Mouse (Mus musculus): ENCODE measurements around the gene Lifr.

Lifr gene

GRCm38 (mm10) chr15:7090211-7090765, at the start of gene Lifr:
Gene Lifr, plus strand, starts transcription at chr15:7090614.
- in situ Hi-C loops (cut with MboI, MseI), result no loop called here

- in situ Hi-C loops (cut with MboI, MseI), result loop anchor here (5.0 kb wide), 1 partner anchor 1213 kb away; no protein-coding TSS in a partner anchor
Measured at GRCm38 (mm10) chr15:7044081-7044749, 46.2 kb upstream of the Lifr start.

- in situ Hi-C loops (cut with MboI, MseI), result no loop called here
Measured at GRCm38 (mm10) chr15:7045056-7045455, 45.4 kb upstream of the Lifr start.

GRCm38 (mm10) chr15:7047931-7048330, 42.5 kb upstream of the Lifr start:
- in situ Hi-C loops (cut with MboI, MseI), result no loop called here

GRCm38 (mm10) chr15:7048916-7049315, 41.5 kb upstream of the Lifr start:
- in situ Hi-C loops (cut with MboI, MseI), result no loop called here

GRCm38 (mm10) chr15:7051666-7052065, 38.7 kb upstream of the Lifr start:
- in situ Hi-C loops (cut with MboI, MseI), result no loop called here

- in situ Hi-C loops (cut with MboI, MseI), result no loop called here
Measured at GRCm38 (mm10) chr15:7052117-7052516, 38.3 kb upstream of the Lifr start.

- in situ Hi-C loops (cut with MboI, MseI), result no loop called here
Measured at GRCm38 (mm10) chr15:7056851-7057250, 33.6 kb upstream of the Lifr start.

GRCm38 (mm10) chr15:7060522-7060921, 29.9 kb upstream of the Lifr start:
- in situ Hi-C loops (cut with MboI, MseI), result no loop called here

- in situ Hi-C loops (cut with MboI, MseI), result no loop called here
Measured at GRCm38 (mm10) chr15:7061995-7062697, 28.3 kb upstream of the Lifr start.

- in situ Hi-C loops (cut with MboI, MseI), result no loop called here
Measured at GRCm38 (mm10) chr15:7062698-7063009, 27.8 kb upstream of the Lifr start.

GRCm38 (mm10) chr15:7063521-7064240, 26.7 kb upstream of the Lifr start:
- in situ Hi-C loops (cut with MboI, MseI), result no loop called here

GRCm38 (mm10) chr15:7064992-7065523, 25.4 kb upstream of the Lifr start:
- in situ Hi-C loops (cut with MboI, MseI), result no loop called here

- in situ Hi-C loops (cut with MboI, MseI), result no loop called here
Measured at GRCm38 (mm10) chr15:7065624-7066023, 24.8 kb upstream of the Lifr start.

GRCm38 (mm10) chr15:7066752-7067151, 23.7 kb upstream of the Lifr start:
- in situ Hi-C loops (cut with MboI, MseI), result no loop called here

GRCm38 (mm10) chr15:7069374-7069773, 21.0 kb upstream of the Lifr start:
- in situ Hi-C loops (cut with MboI, MseI), result no loop called here

- in situ Hi-C loops (cut with MboI, MseI), result no loop called here
Measured at GRCm38 (mm10) chr15:7070199-7070794, 20.1 kb upstream of the Lifr start.

GRCm38 (mm10) chr15:7073269-7073668, 17.1 kb upstream of the Lifr start:
- in situ Hi-C loops (cut with MboI, MseI), result no loop called here

GRCm38 (mm10) chr15:7075185-7075584, 15.2 kb upstream of the Lifr start:
- in situ Hi-C loops (cut with MboI, MseI), result no loop called here

GRCm38 (mm10) chr15:7078356-7078755, 12.1 kb upstream of the Lifr start:
- in situ Hi-C loops (cut with MboI, MseI), result no loop called here

GRCm38 (mm10) chr15:7079631-7080337, 10.6 kb upstream of the Lifr start:
- in situ Hi-C loops (cut with MboI, MseI), result no loop called here

Measured in T-helper 1 cell (primary cell).